Mouse (Mus musculus) E14TG2a.4 (cell line): ENCODE measurements around the gene Tbc1d14.

Experiments used
- CTCF ChIP-seq: conservative IDR thresholded peaks from 2 replicates; pipeline ENCODE4 v1.5.1; 2014; ENCODE audit warnings: low read length
- POU5F1 ChIP-seq: IDR thresholded peaks from 2 replicates; pipeline ENCODE4 v1.6.1; 2014; ENCODE audit warnings: low read length, borderline replicate concordance

- TF ChIP-seq CTCF (no peak), POU5F1 (no peak)
Measured at GRCm38 (mm10) chr5:36452821-36453220, 140.3 kb downstream of the Tbc1d14 start.
